Mouse (Mus musculus) midbrain, embryonic 14.5 days (tissue): Measurements from ENCODE around the gene Zdhhc24. TPM values are rescaled to one million over a fixed set of nuclear protein-coding genes. Genes with fewer than 3 reads are reported as not detected.

ENCODE experiments used
- ATAC-seq: fragments of 200-750 bp; cut with Nextera tagmentation; 2 replicates; pipeline ENCODE4 v1.8.0; 2017; ENCODE audit warnings: moderate number of reproducible peaks, moderate library complexity; ENCODE audit not compliant: low FRiP score, low TSS enrichment
- DNase-seq: peaks from one replicate; pipeline ENCODE4 v3.0.0-alpha.2; 2015
- H3K27ac ChIP-seq: fragments of 300-500 bp; sonication (generic); replicated peaks from 2 replicates; pipeline ENCODE4 v1.5.1; 2014; ENCODE audit warnings: mild to moderate bottlenecking, low read depth, low read length, moderate library complexity
- H3K27me3 ChIP-seq: fragments of 300-500 bp; sonication (generic); 2 replicates; pipeline ENCODE4 v1.6.1; 2014; ENCODE audit warnings: low read length, control low read depth, mixed read lengths; ENCODE audit not compliant: control insufficient read depth, insufficient read depth
- H3K36me3 ChIP-seq: fragments of 300-500 bp; sonication (generic); 2 replicates; pipeline ENCODE4 v1.6.1; 2014; ENCODE audit warnings: low read length, control low read depth; ENCODE audit not compliant: control insufficient read depth, insufficient read depth
- H3K4me1 ChIP-seq: fragments of 300-500 bp; sonication (generic); 2 replicates; pipeline ENCODE4 v1.6.1; 2014; ENCODE audit warnings: mild to moderate bottlenecking, antibody characterized with exemption, low read length, control low read depth; ENCODE audit not compliant: control insufficient read depth, insufficient read depth
- H3K4me2 ChIP-seq: fragments of 300-500 bp; sonication (generic); 2 replicates; pipeline ENCODE4 v1.6.1; 2014; ENCODE audit warnings: mild to moderate bottlenecking, low read length, moderate library complexity
- H3K4me3 ChIP-seq: fragments of 300-500 bp; sonication (generic); replicated peaks from 2 replicates; pipeline ENCODE4 v1.5.1; 2014; ENCODE audit warnings: low read depth, low read length
- H3K9ac ChIP-seq: fragments of 300-500 bp; sonication (generic); replicated peaks from 2 replicates; pipeline ENCODE4 v1.6.1; 2014; ENCODE audit warnings: mild to moderate bottlenecking, low read length, moderate library complexity
- H3K9me3 ChIP-seq: fragments of 300-500 bp; sonication (generic); 2 replicates; pipeline ENCODE4 v1.6.1; 2016; ENCODE audit warnings: low read length, control low read depth, mixed read lengths; ENCODE audit not compliant: control insufficient read depth
- WGBS: fragments of 180-500 bp; shearing (Covaris S2); extraction: QIAGEN DNeasy Blood & Tissue Kit; methylation state at CpG from one replicate; pipeline ENCODE4 v1.1.7; 2014; 5-methylcytosine and 5-hydroxymethylcytosine counted together
- polyA plus RNA-seq: library from polyadenylated mRNA; unstranded; fragments of >200 nt; fragmentation: Nextera tagmentation; extraction: Ambion mirVana; gene quantifications from 2 replicates; pipeline ENCODE4 v1.2.1, GENCODE M21; 2014

Gene Zdhhc24
- polyA plus RNA-seq, 1 experiment from 2014 or later: 19.4 TPM

DNA sequence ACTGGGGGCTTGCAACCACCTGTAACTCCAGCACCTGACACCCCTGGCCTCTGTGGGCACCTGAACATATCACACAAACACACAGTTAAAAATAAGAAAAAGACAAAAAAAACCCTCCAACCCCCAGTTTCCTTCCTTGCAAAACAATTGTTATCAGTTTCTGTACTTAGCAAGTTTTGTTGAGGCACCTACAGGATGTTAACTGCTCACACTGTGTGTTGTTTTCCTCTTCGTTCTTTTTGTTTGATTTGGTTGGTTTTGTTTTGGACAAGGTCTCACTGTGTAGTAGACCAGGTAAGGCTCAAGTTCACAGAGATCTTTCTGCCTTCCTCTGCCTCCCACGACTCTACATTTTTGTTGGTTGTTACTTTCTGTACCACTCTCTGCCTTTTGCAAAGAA is 35.9 kb upstream of the Zdhhc24 start:
- 71% methylated on average over 2 of the region's 2 CpGs for WGBS
- H3K4me1 ChIP-seq: peaks cover 15% of the 10 kb centered on the region

DNA sequence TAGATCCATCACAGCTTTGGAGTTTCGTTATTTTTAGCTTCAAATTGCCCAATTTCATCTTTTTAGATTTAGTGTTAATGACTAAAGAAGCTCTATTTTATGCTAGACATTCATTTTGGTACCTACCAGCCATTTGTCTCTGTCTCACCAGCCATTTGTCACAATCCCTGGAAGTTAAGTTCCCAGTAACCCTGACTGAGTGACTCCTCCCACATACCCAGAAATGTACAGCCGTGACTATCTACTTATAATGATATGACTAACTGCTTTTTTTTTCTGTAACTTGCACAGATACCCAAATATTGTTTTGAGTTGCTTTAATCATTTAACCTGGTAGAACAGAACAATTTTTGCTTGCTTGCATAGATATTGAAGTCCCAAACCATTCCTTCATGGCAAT is 32.6 kb upstream of the Zdhhc24 start:
- Histone ChIP-seq H3K4me3 (no peak overlapping the region), H3K27ac (no peak overlapping the region), H3K4me2 (no peak overlapping the region), H3K4me1 (no peaks in the 10 kb centered on the region), H3K27me3 (peaks cover 6% of the 10 kb centered on the region), H3K9ac (no peak overlapping the region), H3K9me3 (no peaks in the 10 kb centered on the region), H3K36me3 (no peaks in the 10 kb centered on the region)
- DNase-seq (no peak), ATAC-seq (no peak)
- 79% methylated on average over 2 of the region's 2 CpGs for WGBS

More for the DNA sequence above, 35.9 kb upstream of the Zdhhc24 start:
- Histone ChIP-seq H3K36me3 (no peaks in the 10 kb centered on the region), H3K27me3 (peaks cover 16% of the 10 kb centered on the region), H3K9me3 (no peaks in the 10 kb centered on the region), H3K4me3 (no peak overlapping the region), H3K27ac (no peak overlapping the region), H3K9ac (no peak overlapping the region), H3K4me2 (no peak overlapping the region)
- no peak for DNase-seq
- ATAC-seq: no peak

DNA sequence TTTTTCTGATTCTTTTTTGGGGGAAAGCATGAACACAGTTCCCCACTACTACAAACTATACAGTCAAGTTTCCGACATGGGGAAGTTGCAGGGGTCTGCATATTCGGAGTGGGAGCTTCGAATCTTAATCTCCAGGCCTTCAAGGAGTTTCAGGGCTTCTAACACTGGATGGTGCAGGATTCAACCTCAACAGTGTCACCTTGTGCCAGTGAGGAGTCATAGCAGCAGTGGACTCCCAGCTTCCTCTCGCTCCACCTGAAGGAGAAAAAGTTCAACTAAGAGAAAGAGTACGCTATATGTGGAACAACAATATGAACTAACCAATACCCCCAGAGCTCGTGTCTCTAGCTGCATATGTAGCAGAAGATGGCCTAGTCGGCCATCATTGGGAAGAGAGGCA is 31.0 kb upstream of the Zdhhc24 start:
- Histone ChIP-seq H3K9ac (no peak overlapping the region), H3K4me1 (no peaks in the 10 kb centered on the region), H3K36me3 (no peaks in the 10 kb centered on the region), H3K27ac (no peak overlapping the region), H3K4me2 (no peak overlapping the region), H3K4me3 (no peak overlapping the region), H3K27me3 (no peaks in the 10 kb centered on the region), H3K9me3 (no peaks in the 10 kb centered on the region)
- DNase-seq (peak; percentile 47), ATAC-seq (no peak)
- 42% methylated on average over 7 of the region's 7 CpGs for WGBS

DNA sequence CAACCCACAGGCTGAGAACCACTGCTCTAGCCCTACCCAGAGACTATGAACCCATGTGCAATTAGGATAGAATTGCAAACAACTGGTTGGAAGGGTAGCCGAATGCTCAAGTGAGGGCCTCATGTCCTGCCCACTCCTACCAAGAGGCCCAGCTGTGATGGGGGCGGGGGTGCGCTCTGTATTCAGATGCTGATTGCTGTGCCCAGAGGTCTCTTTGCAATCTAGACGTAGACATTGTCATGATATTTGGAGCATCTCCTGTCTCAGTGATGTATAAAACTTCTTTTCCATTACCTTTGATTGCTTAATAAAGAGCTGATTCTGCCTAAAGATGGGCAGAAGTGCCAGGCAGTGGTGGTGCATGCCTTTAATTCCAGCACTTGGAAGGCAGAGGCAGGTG is 28.7 kb upstream of the Zdhhc24 start:
- no peak overlapping the region for H3K4me3 ChIP-seq
- no peaks in the 10 kb centered on the region for H3K9me3 ChIP-seq
- H3K4me1 ChIP-seq: 0 out of 2 replicates have a peak, but pooled peaks cover 5% of the 10 kb centered on the region
- DNase-seq: no peak
- no peaks in the 10 kb centered on the region for H3K27me3 ChIP-seq
- H3K36me3 ChIP-seq: no peaks in the 10 kb centered on the region
- WGBS: 58% methylated on average over 4 of the region's 4 CpGs
- H3K27ac ChIP-seq: no peak overlapping the region
- H3K9ac ChIP-seq: no peak overlapping the region
- H3K4me2 ChIP-seq: no peak overlapping the region
- no peak for ATAC-seq

DNA sequence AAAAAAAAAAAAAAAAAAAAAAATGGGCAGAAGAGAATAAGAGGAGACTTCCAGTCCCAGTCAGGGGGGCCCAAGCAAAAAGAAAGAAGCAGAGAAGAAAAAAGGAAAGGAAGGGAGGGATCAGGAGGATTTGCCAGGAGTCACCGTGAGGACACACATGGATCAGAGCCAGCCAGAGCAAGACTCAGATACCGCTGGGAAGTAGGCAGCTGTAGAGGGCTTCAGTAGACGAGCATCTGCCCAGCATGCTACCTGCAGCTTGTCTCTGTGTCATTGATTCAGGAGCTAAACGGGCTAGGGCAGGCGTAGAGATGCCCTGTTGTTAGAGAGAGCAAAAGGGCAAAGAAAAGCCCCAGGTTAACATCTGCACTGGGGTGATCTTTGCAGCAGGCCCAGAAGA is 28.2 kb upstream of the Zdhhc24 start:
- H3K4me2 ChIP-seq: no peak overlapping the region
- no peaks in the 10 kb centered on the region for H3K9me3 ChIP-seq
- no peak overlapping the region for H3K4me3 ChIP-seq
- no peaks in the 10 kb centered on the region for H3K36me3 ChIP-seq
- H3K27me3 ChIP-seq: no peaks in the 10 kb centered on the region
- 22% methylated on average over 5 of the region's 5 CpGs for WGBS
- no peak for ATAC-seq
- no peak overlapping the region for H3K9ac ChIP-seq
- H3K27ac ChIP-seq: no peak overlapping the region
- 0 out of 2 replicates have a peak, but pooled peaks cover 6% of the 10 kb centered on the region for H3K4me1 ChIP-seq
- no peak for DNase-seq

DNA sequence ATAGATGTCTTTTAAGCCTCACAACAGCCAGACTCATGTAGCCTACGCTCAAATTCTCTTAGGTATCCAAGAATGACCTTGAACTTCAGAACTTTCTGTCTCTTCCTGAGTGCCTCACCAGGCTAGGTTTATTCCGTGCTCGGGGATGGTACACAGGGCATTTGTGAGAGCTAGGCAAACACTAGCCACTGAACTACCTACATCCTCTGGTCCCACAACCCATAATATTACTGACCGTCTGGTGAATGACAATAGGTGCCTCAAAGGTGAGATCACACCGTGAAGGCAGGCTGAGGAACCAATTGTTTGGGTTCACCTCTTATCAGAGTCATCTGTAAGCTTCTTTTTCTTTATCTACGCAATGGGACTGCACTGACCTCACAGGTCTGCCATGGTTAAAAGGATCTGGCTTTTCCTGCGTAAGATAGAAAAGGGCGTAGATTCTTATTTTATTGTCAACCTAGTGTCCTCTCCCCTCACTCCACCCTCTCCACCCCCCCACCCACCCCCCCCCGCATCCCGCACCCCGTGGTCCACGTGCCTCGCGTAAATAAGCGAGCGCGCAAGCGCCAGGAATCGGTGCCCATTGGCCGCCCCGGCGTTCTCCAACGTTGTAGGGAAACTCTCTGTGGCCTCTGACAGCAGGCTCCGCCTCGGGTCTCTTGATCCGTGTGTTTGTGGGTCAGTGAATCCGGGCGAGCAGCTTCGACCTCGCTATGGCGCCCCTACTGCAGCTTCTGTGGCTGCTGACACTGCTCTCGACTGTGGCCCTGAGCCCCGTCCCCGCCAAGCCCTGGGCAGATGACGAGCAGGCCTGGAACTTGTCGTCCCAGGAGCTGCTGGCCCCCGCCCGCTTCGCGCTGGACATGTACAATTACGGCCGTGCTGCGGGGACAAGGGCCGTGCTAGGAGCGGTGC is 23.7 kb upstream of the Zdhhc24 start, which contains the start of gene Ctsf:
TSS of gene Ctsf (plus strand) at position 579 of the 918 bp plus-strand sequence.
- H3K27ac ChIP-seq: peak within 1 kb of the TSS; percentile 64
- peaks cover 15% of the 10 kb centered on the region for H3K4me1 ChIP-seq
- H3K9ac ChIP-seq: peak within 1 kb of the TSS; percentile 77
- H3K4me2 ChIP-seq: peak within 1 kb of the TSS; percentile 96
- peaks cover 11% of the 10 kb centered on the region for H3K36me3 ChIP-seq
- no peaks in the 10 kb centered on the region for H3K27me3 ChIP-seq
- H3K4me3 ChIP-seq: peak within 1 kb of the TSS; percentile 67
- WGBS: 3% methylated on average over 45 of the region's 45 CpGs
- peak; percentile 93 for DNase-seq
- peak; percentile 87 for ATAC-seq
- no peaks in the 10 kb centered on the region for H3K9me3 ChIP-seq

DNA sequence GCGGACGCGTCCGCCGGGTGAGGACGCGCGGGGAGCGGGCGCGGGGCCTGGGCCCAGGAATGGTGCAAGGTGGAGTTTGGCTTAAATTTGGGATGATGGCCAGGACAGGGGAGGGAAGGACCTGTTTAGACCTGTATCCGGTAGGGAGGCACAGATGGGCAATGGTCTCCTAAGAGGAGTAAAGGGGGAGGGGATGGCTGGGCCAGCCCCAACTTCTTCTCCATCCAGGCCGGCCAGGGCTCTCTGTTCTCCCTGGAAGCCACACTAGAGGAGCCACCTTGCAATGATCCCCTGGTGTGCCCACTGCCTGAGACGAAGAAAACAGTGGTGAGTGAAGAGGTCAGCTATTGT is 23.0 kb upstream of the Zdhhc24 start:
- H3K4me2 ChIP-seq: peak overlapping the region; percentile 96

DNA sequence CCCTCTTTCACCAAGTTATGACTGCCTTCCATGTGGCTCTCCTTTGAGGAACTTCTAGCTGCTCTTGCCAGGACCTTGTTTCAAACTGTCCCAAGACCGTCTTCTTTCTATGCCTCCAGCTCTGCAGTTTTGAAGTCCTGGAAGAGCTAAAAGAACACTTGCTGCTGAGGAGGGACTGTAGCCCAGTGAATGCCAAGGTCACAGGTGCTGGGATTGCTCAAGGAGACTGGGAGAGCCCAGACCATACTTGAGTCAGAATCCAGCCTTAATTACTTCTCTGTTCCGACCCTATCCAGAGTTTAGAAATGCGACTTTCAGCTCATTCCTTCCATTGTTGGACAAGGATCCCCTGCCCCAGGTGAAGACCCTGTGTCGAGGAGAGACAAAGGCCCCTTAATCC is 22.5 kb upstream of the Zdhhc24 start:
- ATAC-seq (no peak), DNase-seq (no peak)
- H3K27me3 ChIP-seq: no peaks in the 10 kb centered on the region
- H3K36me3 ChIP-seq: peaks cover 22% of the 10 kb centered on the region
- peak overlapping the region; percentile 96 for H3K4me2 ChIP-seq
- peak overlapping the region; percentile 67 for H3K4me3 ChIP-seq
- WGBS: 46% methylated on average over 4 of the region's 4 CpGs
- peaks cover 15% of the 10 kb centered on the region for H3K4me1 ChIP-seq
- no peak overlapping the region for H3K27ac ChIP-seq
- no peaks in the 10 kb centered on the region for H3K9me3 ChIP-seq
- peak overlapping the region; percentile 77; the same call in 1 of the 2 replicates for H3K9ac ChIP-seq

More for the DNA sequence above, 23.0 kb upstream of the Zdhhc24 start:
- 0% methylated on average over 14 of the region's 14 CpGs for WGBS
- Histone ChIP-seq H3K9ac (peak overlapping the region; percentile 77), H3K27me3 (no peaks in the 10 kb centered on the region), H3K36me3 (peaks cover 17% of the 10 kb centered on the region), H3K27ac (peak overlapping the region; percentile 64), H3K4me3 (peak overlapping the region; percentile 67), H3K9me3 (no peaks in the 10 kb centered on the region), H3K4me1 (peaks cover 15% of the 10 kb centered on the region)
- DNase-seq: no peak
- ATAC-seq: peak; percentile 24; the same call in 1 of the 2 replicates

DNA sequence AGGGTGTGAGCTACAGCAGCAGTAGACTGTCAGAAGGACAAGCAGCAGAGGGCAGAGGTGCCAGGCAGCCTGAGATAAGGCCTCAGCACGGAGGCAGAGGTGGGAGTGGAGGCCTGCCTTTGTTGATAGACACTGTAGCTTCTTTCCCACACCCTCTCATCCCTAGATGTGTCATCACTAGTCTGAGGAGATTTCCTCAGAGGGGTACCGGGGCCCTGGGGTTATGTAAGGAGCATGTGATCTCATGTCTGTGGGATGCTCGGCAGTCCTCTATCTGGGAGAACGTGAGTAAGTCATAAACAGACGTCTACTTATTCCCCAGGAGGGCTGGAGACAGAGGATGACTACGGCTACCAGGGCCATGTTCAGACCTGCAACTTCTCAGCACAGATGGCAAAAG is 19.4 kb upstream of the Zdhhc24 start:
- peaks cover 28% of the 10 kb centered on the region for H3K36me3 ChIP-seq
- H3K27ac ChIP-seq: no peak overlapping the region
- DNase-seq (no peak), ATAC-seq (no peak)
- no peaks in the 10 kb centered on the region for H3K27me3 ChIP-seq
- peaks cover 15% of the 10 kb centered on the region for H3K4me1 ChIP-seq
- no peaks in the 10 kb centered on the region for H3K9me3 ChIP-seq
- no peak overlapping the region for H3K4me3 ChIP-seq
- H3K9ac ChIP-seq: no peak overlapping the region
- 75% methylated on average over 6 of the region's 6 CpGs for WGBS
- H3K4me2 ChIP-seq: no peak overlapping the region
